Mouse (Mus musculus) small intestine, adult 2 months (tissue): ENCODE data around the gene Osgep.

Experiments
- CTCF ChIP-seq: fragments of 200-500 bp; IDR thresholded peaks from 2 replicates; pipeline ENCODE4 v1.5.1; 2012; ENCODE audit warnings: low read depth, mild to moderate bottlenecking, control low read depth, inconsistent platforms, low read length, moderate library complexity, mixed read lengths; ENCODE audit not compliant: insufficient replicate concordance, insufficient read length; ENCODE audit errors: extremely low read depth
- POLR2A ChIP-seq: fragments of 200-500 bp; IDR thresholded peaks from 2 replicates; pipeline ENCODE4 v1.6.1; 2012; ENCODE audit warnings: low read depth, mild to moderate bottlenecking, control low read depth, inconsistent platforms, low read length, moderate library complexity

DNA sequence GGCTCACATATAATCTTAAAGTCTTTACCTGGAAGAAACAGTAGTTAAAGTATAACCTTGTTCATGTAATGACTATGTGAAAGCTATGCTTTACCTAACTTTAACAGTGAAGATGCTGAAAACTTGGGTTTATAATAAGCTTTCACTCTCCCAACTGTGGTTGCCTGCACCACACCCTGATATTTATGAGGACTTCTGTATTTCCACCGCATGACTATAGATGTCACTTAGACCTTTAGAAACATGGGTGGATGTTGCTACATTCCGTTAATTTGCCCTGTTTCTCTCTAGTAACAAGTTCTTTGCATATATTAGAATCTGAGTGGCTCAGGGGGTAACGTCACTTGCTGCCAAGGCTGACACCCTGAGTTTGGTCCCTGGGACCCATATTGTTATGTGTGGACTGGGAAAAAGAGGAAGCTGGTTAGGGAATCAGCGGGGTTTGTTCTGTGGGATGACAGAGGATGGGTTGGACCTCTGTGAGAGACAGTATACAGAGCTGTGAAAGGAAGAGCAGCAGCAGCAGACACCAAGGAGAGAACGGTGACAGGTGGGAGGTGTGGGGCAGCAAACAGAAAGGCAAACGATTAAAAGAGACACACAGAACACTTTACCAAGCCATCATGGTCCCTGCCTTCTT lies 49.0 kb downstream of the Osgep start:
- TF ChIP-seq CTCF = no peak
- TF ChIP-seq POLR2A = no peak
